Mouse (Mus musculus) CD4-positive, CD25-positive, alpha-beta regulatory T cell, adult 4 months (primary cell): ENCODE data around the gene Csad. TPM values are rescaled to one million over a fixed set of nuclear protein-coding genes. Genes with fewer than 3 reads are reported as not detected.

Experiments
- polyA plus RNA-seq, 2 experiments: library from polyadenylated mRNA; unstranded; fragments of 100-300 nt; shearing (Covaris generic); gene quantifications; one replicate each; pipeline ENCODE4 v1.2.1; 2017

Gene Csad
- polyA plus RNA-seq, 2 experiments from 2014 or later, result 10.7 to 16.9 TPM

Other genes starting within 250 kb of the Csad start
- under 1 TPM in 1 of 2 experiments, not detected in 1; 0.30 TPM for gene Krt8, start 200.2 kb downstream of the Csad start, polyA plus RNA-seq
- gene Krt18, start 176.5 kb downstream of the Csad start, polyA plus RNA-seq, result under 1 TPM; 0.44 to 0.97 TPM
- 100 to 1,000 TPM; 123 to 189 TPM for gene Eif4b, start 131.0 kb downstream of the Csad start, polyA plus RNA-seq
- gene Tns2, start 104.3 kb downstream of the Csad start, polyA plus RNA-seq, result 1 to 10 TPM; 1.1 to 2.3 TPM
- gene Spryd3, start 68.5 kb downstream of the Csad start, polyA plus RNA-seq, result 10 to 100 TPM; 28.8 to 65.3 TPM
- under 1 TPM in 1 of 2 experiments, not detected in 1; 0.60 TPM for gene Igfbp6, start 60.4 kb downstream of the Csad start, polyA plus RNA-seq
- gene Soat2, start 54.2 kb downstream of the Csad start, polyA plus RNA-seq, result 1 to 10 TPM in 1 of 2 experiments, under 1 TPM in 1; 0.69 to 1.0 TPM
- gene Zfp740, start 1.5 kb downstream of the Csad start, polyA plus RNA-seq, result 10 to 100 TPM; 27.6 to 28.2 TPM
- 100 to 1,000 TPM; 336 to 432 TPM for gene Itgb7, start 27.2 kb upstream of the Csad start, polyA plus RNA-seq
- 10 to 100 TPM; 17.7 to 18.3 TPM for gene Rarg, start 52.8 kb upstream of the Csad start, polyA plus RNA-seq
- gene Gm9918, start 65.8 kb upstream of the Csad start, polyA plus RNA-seq, result not detected
- 10 to 100 TPM; 28.3 to 31.4 TPM for gene Mfsd5, start 74.7 kb upstream of the Csad start, polyA plus RNA-seq
- gene Espl1, start 91.5 kb upstream of the Csad start, polyA plus RNA-seq, result 1 to 10 TPM; 1.5 to 6.7 TPM
- gene Pfdn5, start 121.4 kb upstream of the Csad start, polyA plus RNA-seq, result 1,000 to 10,000 TPM; 1,296 to 1,302 TPM
- 100 to 1,000 TPM; 119 to 124 TPM for gene Myg1, start 127.0 kb upstream of the Csad start, polyA plus RNA-seq
- gene Aaas, start 146.0 kb upstream of the Csad start, polyA plus RNA-seq, result 10 to 100 TPM; 41.7 to 63.7 TPM
- not detected for gene Sp7, start 162.5 kb upstream of the Csad start, polyA plus RNA-seq
- 10 to 100 TPM; 19.0 to 22.2 TPM for gene Sp1, start 201.4 kb upstream of the Csad start, polyA plus RNA-seq
- under 1 TPM; 0.63 to 0.71 TPM for gene Amhr2, start 240.6 kb upstream of the Csad start, polyA plus RNA-seq